Comparison of ENCODE assay signal across 26 mouse cellular contexts in genomic region chr2:26950411-26950810, GRCm38 (mm10). TPM values are rescaled to one million over a fixed set of nuclear protein-coding genes. Genes with fewer than 3 reads are reported as not detected.
A peak's percentile ranks its signal among the peaks of the same experiment; 100 is the strongest.
DNase-seq lines count a peak whose midpoint lies in the region; ATAC-seq and TF ChIP-seq lines count a peak whose summit lies in the region.
"Had no signal": no experiment of that assay in that cellular context is flagged by ENCODE, and none has a peak within 500 bp of the region (broad histone marks: within the 10 kb centered on the region; RNA-seq: fewer than 3 reads in every experiment).

No protein-coding gene starts in this region.

- peaks cover 38% of the 10 kb centered on the region for H3K36me3 ChIP-seq in liver, postnatal 0 days (replicated peaks; ENCODE audit: insufficient read depth, low read length)

- TF ChIP-seq EP300 in liver, postnatal 0 days (IDR thresholded peaks at IDR 0.05; ENCODE audit: low read depth) = no peak

- peaks cover 4% of the 10 kb centered on the region; the same call in 1 of the 2 replicates for H3K4me1 ChIP-seq in liver, postnatal 0 days (ENCODE audit: insufficient read depth)
- H3K4me1 ChIP-seq: embryonic facial prominence, embryonic 13.5 days; embryonic facial prominence, embryonic 15.5 days; forebrain, embryonic 10.5 days; forebrain, embryonic 12.5 days had no signal

- no peak overlapping the region for H3K27ac ChIP-seq in liver, postnatal 0 days (ENCODE audit: low read depth)
- no peak overlapping the region for H3K27ac ChIP-seq in left cerebral cortex, adult 2 months
- H3K27ac ChIP-seq: embryonic facial prominence, embryonic 13.5 days; embryonic facial prominence, embryonic 15.5 days; forebrain, embryonic 10.5 days; forebrain, embryonic 12.5 days; gastrocnemius, adult 2 months had no signal

- no peak overlapping the region for H3K9ac ChIP-seq in liver, postnatal 0 days (replicated peaks)
- H3K9ac ChIP-seq: embryonic facial prominence, embryonic 13.5 days; embryonic facial prominence, embryonic 15.5 days; forebrain, embryonic 12.5 days had no signal

- intact Hi-C loops in left cerebral cortex, adult 2 months (cut with DNase I) = no loop called here

- no peak overlapping the region for H3K4me3 ChIP-seq in liver, postnatal 0 days (ENCODE audit: low read depth, low read length)
- H3K4me3 ChIP-seq in left cerebral cortex, adult 2 months = no peak overlapping the region
- H3K4me3 ChIP-seq: embryonic facial prominence, embryonic 13.5 days; embryonic facial prominence, embryonic 15.5 days; erythroblast, embryonic 14.5 days; forebrain, embryonic 10.5 days; forebrain, embryonic 12.5 days; gastrocnemius, adult 2 months had no signal

- no peaks in the 10 kb centered on the region for H3K27me3 ChIP-seq in liver, postnatal 0 days (ENCODE audit: insufficient read depth, low read length)
- H3K27me3 ChIP-seq: embryonic facial prominence, embryonic 13.5 days; embryonic facial prominence, embryonic 15.5 days; forebrain, embryonic 12.5 days had no signal

- peak; percentile 41 for DNase-seq in cerebellum, adult 11-12 months
- DNase-seq in cerebellum, postnatal 36 days = no peak
- DNase-seq in cerebellum, adult 9-10 months = peak; percentile 58
- DNase-seq in cerebellum, adult 11 months = no peak
- DNase-seq in cerebellum, adult 9-11 months = peak; percentile 44
- DNase-seq in cerebellum, postnatal 14 days = peak; percentile 41 to 42
- DNase-seq in liver, postnatal 0 days = no peak
- no peak for DNase-seq in left cerebral cortex, adult 2 months (ENCODE audit: extremely low spot score in 1 of 2, low spot score in 2 of 2)
- DNase-seq: adrenal gland, adult 2 months; adrenal gland, postnatal 10 days; adrenal gland, postnatal 25 days; embryo, embryonic 11 days; gastrocnemius, adult 2 months had no signal

- no peak for ATAC-seq in liver, postnatal 0 days
- ATAC-seq: forebrain, embryonic 14.5 days; forebrain, embryonic 16.5 days had no signal

- H3K4me2 ChIP-seq in liver, postnatal 0 days (ENCODE audit: low read depth, low read length) = no peak overlapping the region
- H3K4me2 ChIP-seq: embryonic facial prominence, embryonic 13.5 days; embryonic facial prominence, embryonic 15.5 days; forebrain, embryonic 12.5 days had no signal

- WGBS in liver, postnatal 0 days (ENCODE audit: insufficient replicate concordance) = 75% methylated on average over 2 of the region's 2 CpGs

- no peak for TF ChIP-seq CTCF in liver, postnatal 0 days (IDR thresholded peaks at IDR 0.05; ENCODE audit: low read depth)
- TF ChIP-seq CTCF in left cerebral cortex, adult 2 months (IDR thresholded peaks at IDR 0.05) = no peak

- H3K9me3 ChIP-seq in liver, postnatal 0 days (ENCODE audit: low read length) = no peaks in the 10 kb centered on the region
- H3K9me3 ChIP-seq: embryonic facial prominence, embryonic 13.5 days; embryonic facial prominence, embryonic 15.5 days; forebrain, embryonic 10.5 days; forebrain, embryonic 12.5 days had no signal

RNA-seq across cellular contexts. Expression of gene Rexo4, which starts 13.8 kb away (rescaled TPM):
- 13.7 and 14.2 TPM in 2 replicates for polyA plus RNA-seq in liver, postnatal 0 days (2015; fragmentation: Nextera tagmentation; extraction: Ambion mirVana)
- 10 to 100 TPM; 60.1 to 69.6 TPM for total RNA-seq in left cerebral cortex, adult 2 months (2021)

RNA-seq across cellular contexts. Expression of gene Stkld1, which starts 16.6 kb away (rescaled TPM):
- polyA plus RNA-seq in liver, postnatal 0 days (2015; fragmentation: Nextera tagmentation; extraction: Ambion mirVana) = 0.06 TPM in 1 of 2 replicates, not detected in the other
- under 1 TPM in 1 of 2 experiments, not detected in 1; 0.37 TPM for total RNA-seq in left cerebral cortex, adult 2 months (2021)
- total RNA-seq: ES-E14; gastrocnemius, adult 2 months; MEL had no signal
- polyA plus RNA-seq: C2C12; embryonic facial prominence, embryonic 11.5 days; forebrain, embryonic 16.5 days had no signal

RNA-seq across cellular contexts. Expression of gene Surf4, which starts 16.7 kb away (rescaled TPM):
- 105 and 112 TPM in 2 replicates for polyA plus RNA-seq in liver, postnatal 0 days (2015; fragmentation: Nextera tagmentation; extraction: Ambion mirVana)
- total RNA-seq in left cerebral cortex, adult 2 months (2021) = 10 to 100 TPM; 46.6 to 50.0 TPM

RNA-seq across cellular contexts. Expression of gene Adamts13, which starts 22.8 kb away (rescaled TPM):
- polyA plus RNA-seq in liver, postnatal 0 days (2015; fragmentation: Nextera tagmentation; extraction: Ambion mirVana) = 1.7 and 1.9 TPM in 2 replicates
- 1 to 10 TPM; 1.8 to 2.3 TPM for total RNA-seq in left cerebral cortex, adult 2 months (2021)
- total RNA-seq: adrenal gland, adult 2 months; adrenal gland, postnatal 25 days; common myeloid progenitor, adult 5-6 weeks; ES-E14; gastrocnemius, adult 2 months had no signal
- polyA plus RNA-seq: cerebellum, adult 2 months; embryonic facial prominence, embryonic 11.5 days; embryonic facial prominence, embryonic 13.5 days; erythroblast, embryonic 14.5 days; forebrain, embryonic 10.5 days; forebrain, embryonic 12.5 days had no signal

RNA-seq across cellular contexts. Expression of gene Surf1, which starts 34.1 kb away (rescaled TPM):
- 29.8 and 30.1 TPM in 2 replicates for polyA plus RNA-seq in liver, postnatal 0 days (2015; fragmentation: Nextera tagmentation; extraction: Ambion mirVana)
- 10 to 100 TPM; 96.6 to 97.2 TPM for total RNA-seq in left cerebral cortex, adult 2 months (2021)

Comparison
In these comparisons a context has a peak if more than half of its experiments do, and no peak if none do; other contexts are left out.
1. DNase-seq: peak in cerebellum, adult 11-12 months (single experiment), cerebellum, adult 9-10 months (single experiment), cerebellum, adult 9-11 months (single experiment) and cerebellum, postnatal 14 days (2 of 2); none in cerebellum, postnatal 36 days (0 of 2), cerebellum, adult 11 months (single experiment), liver, postnatal 0 days (single experiment) and left cerebral cortex, adult 2 months (0 of 2).